Mouse (Mus musculus) liver, embryonic 14.5 days (tissue): ENCODE results near the gene Ccdc18. TPM values are rescaled to one million over a fixed set of nuclear protein-coding genes. Genes with fewer than 3 reads are reported as not detected.

Experiments used
- polyA plus RNA-seq, 2 experiments: library from polyadenylated mRNA; depleted of rRNA in 1 of 2; stranded (reverse) in 1 of 2; unstranded in 1 of 2; fragments of >200 nt; fragmentation: Nextera tagmentation in 1 of 2; extraction: Ambion mirVana in 1 of 2; gene quantifications; 2 replicates each; pipeline versions ENCODE4 v1.2.1 to v1.2.3; 2012 to 2014

The Ccdc18 gene
- polyA plus RNA-seq, 2 experiments, result 1.3 to 4.9 TPM

Other genes starting within 250 kb of the Ccdc18 start
- 62.8 and 96.9 TPM in 2 replicates for gene Rpl5, start 232.4 kb upstream of the Ccdc18 start, polyA plus RNA-seq (2012; rRNA removed)
- 27.6 and 29.1 TPM in 2 replicates for gene Rpl5, start 232.4 kb upstream of the Ccdc18 start, polyA plus RNA-seq (2014; fragmentation: Nextera tagmentation; extraction: Ambion mirVana)
- 0.88 and 1.8 TPM in 2 replicates for gene Fam69a, start 145.8 kb upstream of the Ccdc18 start, polyA plus RNA-seq (2012; rRNA removed)
- gene Fam69a, start 145.8 kb upstream of the Ccdc18 start, polyA plus RNA-seq (2014; fragmentation: Nextera tagmentation; extraction: Ambion mirVana), result 8.0 TPM in 2 replicates
- 7.4 and 14.6 TPM in 2 replicates for gene Mtf2, start 67.2 kb upstream of the Ccdc18 start, polyA plus RNA-seq (2012; rRNA removed)
- gene Mtf2, start 67.2 kb upstream of the Ccdc18 start, polyA plus RNA-seq (2014; fragmentation: Nextera tagmentation; extraction: Ambion mirVana), result 32.2 and 38.6 TPM in 2 replicates
- gene Tmed5, start 255 bp upstream of the Ccdc18 start, polyA plus RNA-seq (2012; rRNA removed), result 3.6 and 8.3 TPM in 2 replicates
- gene Tmed5, start 255 bp upstream of the Ccdc18 start, polyA plus RNA-seq (2014; fragmentation: Nextera tagmentation; extraction: Ambion mirVana), result 13.7 and 15.8 TPM in 2 replicates
- 13.6 and 17.3 TPM in 2 replicates for gene Dr1, start 136.0 kb downstream of the Ccdc18 start, polyA plus RNA-seq (2012; rRNA removed)
- gene Dr1, start 136.0 kb downstream of the Ccdc18 start, polyA plus RNA-seq (2014; fragmentation: Nextera tagmentation; extraction: Ambion mirVana), result 25.3 and 28.1 TPM in 2 replicates
- gene Pigg, start 179.7 kb downstream of the Ccdc18 start, polyA plus RNA-seq (2012; rRNA removed), result 2.3 and 2.6 TPM in 2 replicates
- 1.1 and 1.2 TPM in 2 replicates for gene Pigg, start 179.7 kb downstream of the Ccdc18 start, polyA plus RNA-seq (2014; fragmentation: Nextera tagmentation; extraction: Ambion mirVana)
- 0.19 and 0.20 TPM in 2 replicates for gene Gm42517, start 235.0 kb downstream of the Ccdc18 start, polyA plus RNA-seq (2012; rRNA removed)
- 0.10 TPM in 1 of 2 replicates, not detected in the other for gene Gm42517, start 235.0 kb downstream of the Ccdc18 start, polyA plus RNA-seq (2014; fragmentation: Nextera tagmentation; extraction: Ambion mirVana)